Mouse (Mus musculus): ENCODE results near the gene Gpd1. TPM values are rescaled to one million over a fixed set of nuclear protein-coding genes. Genes with fewer than 3 reads are reported as not detected.
A peak's percentile ranks its signal among the peaks of the same experiment; 100 is the strongest.
"Not testable (repeated sequence)": the region's sequence is repeated elsewhere in the genome, so short reads cannot be mapped to it uniquely, and the experiment has no call there.

Gpd1 gene
- polyA plus RNA-seq, 1 experiment from 2014 or later: 0.53 TPM

- DNase-seq (ENCODE audit: low spot score) (no peak), ATAC-seq (replicated peaks; ENCODE audit: low FRiP score) (no peak)
- Histone ChIP-seq H3K4me3 (ENCODE audit: low read depth, low read length) (no peak overlapping the region), H3K36me3 (ENCODE audit: control insufficient read depth, insufficient read depth, low read length) (no peaks in the 10 kb centered on the region), H3K27ac (ENCODE audit: low read depth, low read length) (no peak overlapping the region), H3K4me1 (replicated peaks; ENCODE audit: control insufficient read depth, insufficient read depth, low read length) (peaks cover 6% of the 10 kb centered on the region), H3K9ac (ENCODE audit: low read length) (no peak overlapping the region), H3K4me2 (ENCODE audit: low read depth, low read length, severe bottlenecking) (no peak overlapping the region), H3K9me3 (ENCODE audit: control insufficient read depth, low read length) (no peaks in the 10 kb centered on the region), H3K27me3 (ENCODE audit: control insufficient read depth, insufficient read depth, low read length) (no peaks in the 10 kb centered on the region; the same call in 1 of the 2 replicates)
- 38% methylated on average over 20 of the region's 20 CpGs for WGBS
These were observed 18.7 kb upstream of the Gpd1 start for GRCm38 (mm10) chr15:99698533-99699085.

GRCm38 (mm10) chr15:99699715-99700114, 17.6 kb upstream of the Gpd1 start:
- H3K9ac ChIP-seq (ENCODE audit: low read length): no peak overlapping the region
- H3K4me1 ChIP-seq (replicated peaks; ENCODE audit: control insufficient read depth, insufficient read depth, low read length): peaks cover 17% of the 10 kb centered on the region

GRCm38 (mm10) chr15:99700219-99701106, 16.9 kb upstream of the Gpd1 start:
- no peak for DNase-seq (ENCODE audit: low spot score)
- no peak overlapping the region for H3K4me2 ChIP-seq (ENCODE audit: low read depth, low read length, severe bottlenecking)
- H3K9ac ChIP-seq (ENCODE audit: low read length): no peak overlapping the region
- H3K9me3 ChIP-seq (ENCODE audit: control insufficient read depth, low read length): no peaks in the 10 kb centered on the region
- 88% methylated on average over 18 of the region's 18 CpGs for WGBS
- H3K36me3 ChIP-seq (ENCODE audit: control insufficient read depth, insufficient read depth, low read length): no peaks in the 10 kb centered on the region
- H3K4me1 ChIP-seq (replicated peaks; ENCODE audit: control insufficient read depth, insufficient read depth, low read length): peaks cover 18% of the 10 kb centered on the region
- no peak overlapping the region for H3K27ac ChIP-seq (ENCODE audit: low read depth, low read length)
- H3K4me3 ChIP-seq (ENCODE audit: low read depth, low read length): no peak overlapping the region
- H3K27me3 ChIP-seq (ENCODE audit: control insufficient read depth, insufficient read depth, low read length): no peaks in the 10 kb centered on the region; the same call in 1 of the 2 replicates
- ATAC-seq (replicated peaks; ENCODE audit: low FRiP score): no peak

More at GRCm38 (mm10) chr15:99699715-99700114, 17.6 kb upstream of the Gpd1 start:
- H3K4me2 ChIP-seq (ENCODE audit: low read depth, low read length, severe bottlenecking): no peak overlapping the region
- no peaks in the 10 kb centered on the region; the same call in 1 of the 2 replicates for H3K27me3 ChIP-seq (ENCODE audit: control insufficient read depth, insufficient read depth, low read length)
- no peaks in the 10 kb centered on the region for H3K9me3 ChIP-seq (ENCODE audit: control insufficient read depth, low read length)
- no peaks in the 10 kb centered on the region for H3K36me3 ChIP-seq (ENCODE audit: control insufficient read depth, insufficient read depth, low read length)
- ATAC-seq (replicated peaks; ENCODE audit: low FRiP score) (no peak), DNase-seq (ENCODE audit: low spot score) (no peak)
- no peak overlapping the region for H3K27ac ChIP-seq (ENCODE audit: low read depth, low read length)
- H3K4me3 ChIP-seq (ENCODE audit: low read depth, low read length): no peak overlapping the region
- WGBS: 88% methylated on average over 10 of the region's 10 CpGs

GRCm38 (mm10) chr15:99701640-99701998, 15.7 kb upstream of the Gpd1 start:
- Histone ChIP-seq H3K4me3 (ENCODE audit: low read depth, low read length) (peak overlapping the region; percentile 72), H3K9ac (ENCODE audit: low read length) (peak overlapping the region; percentile 99), H3K4me1 (replicated peaks; ENCODE audit: control insufficient read depth, insufficient read depth, low read length) (peaks cover 18% of the 10 kb centered on the region), H3K27ac (ENCODE audit: low read depth, low read length) (peak overlapping the region; percentile 88; the same call in 1 of the 2 replicates), H3K4me2 (ENCODE audit: low read depth, low read length, severe bottlenecking) (peak overlapping the region; percentile 37; the same call in 1 of the 2 replicates)
- not testable (repeated sequence) for H3K9me3 ChIP-seq (ENCODE audit: control insufficient read depth, low read length); DNase-seq (ENCODE audit: low spot score); ATAC-seq (replicated peaks; ENCODE audit: low FRiP score); H3K27me3 ChIP-seq (ENCODE audit: control insufficient read depth, insufficient read depth, low read length); H3K36me3 ChIP-seq (ENCODE audit: control insufficient read depth, insufficient read depth, low read length)
- 55% methylated on average over 16 of the region's 16 CpGs for WGBS

- peak within 1 kb of the TSS; percentile 88 for H3K27ac ChIP-seq (ENCODE audit: low read depth, low read length)
- H3K36me3 ChIP-seq (ENCODE audit: control insufficient read depth, insufficient read depth, low read length): peaks cover 3% of the 10 kb centered on the region
- peak within 1 kb of the TSS; percentile 70 for H3K4me2 ChIP-seq (ENCODE audit: low read depth, low read length, severe bottlenecking)
- H3K9ac ChIP-seq (ENCODE audit: low read length): peak within 1 kb of the TSS; percentile 99
- peak; percentile 97 for ATAC-seq (replicated peaks; ENCODE audit: low FRiP score)
- peaks cover 18% of the 10 kb centered on the region for H3K4me1 ChIP-seq (replicated peaks; ENCODE audit: control insufficient read depth, insufficient read depth, low read length)
- under 1% methylated on average over 57 of the region's 71 CpGs for WGBS
- no peaks in the 10 kb centered on the region; the same call in 1 of the 2 replicates for H3K27me3 ChIP-seq (ENCODE audit: control insufficient read depth, insufficient read depth, low read length)
- DNase-seq (ENCODE audit: low spot score): peak; percentile 99
- peak within 1 kb of the TSS; percentile 72 for H3K4me3 ChIP-seq (ENCODE audit: low read depth, low read length)
- no peaks in the 10 kb centered on the region for H3K9me3 ChIP-seq (ENCODE audit: control insufficient read depth, low read length)
These were observed 15.1 kb upstream of the Gpd1 start, which contains the start of gene Smarcd1 for GRCm38 (mm10) chr15:99701999-99702900. Gene Smarcd1, plus strand, starts transcription at chr15:99702129.

GRCm38 (mm10) chr15:99703104-99703503, 14.2 kb upstream of the Gpd1 start:
- Histone ChIP-seq H3K27ac (ENCODE audit: low read depth, low read length) (no peak overlapping the region), H3K36me3 (ENCODE audit: control insufficient read depth, insufficient read depth, low read length) (peaks cover 11% of the 10 kb centered on the region), H3K4me1 (replicated peaks; ENCODE audit: control insufficient read depth, insufficient read depth, low read length) (peaks cover 18% of the 10 kb centered on the region), H3K9ac (ENCODE audit: low read length) (peak overlapping the region; percentile 99), H3K4me2 (ENCODE audit: low read depth, low read length, severe bottlenecking) (peak overlapping the region; percentile 70), H3K27me3 (ENCODE audit: control insufficient read depth, insufficient read depth, low read length) (no peaks in the 10 kb centered on the region; the same call in 1 of the 2 replicates), H3K4me3 (ENCODE audit: low read depth, low read length) (peak overlapping the region; percentile 72), H3K9me3 (ENCODE audit: control insufficient read depth, low read length) (no peaks in the 10 kb centered on the region)
- WGBS: 63% methylated on average over 9 of the region's 9 CpGs
- ATAC-seq (replicated peaks; ENCODE audit: low FRiP score) (no peak), DNase-seq (ENCODE audit: low spot score) (no peak)

GRCm38 (mm10) chr15:99703676-99704040, 13.7 kb upstream of the Gpd1 start:
- 71% methylated on average over 5 of the region's 5 CpGs for WGBS
- DNase-seq (ENCODE audit: low spot score) (no peak), ATAC-seq (replicated peaks; ENCODE audit: low FRiP score) (no peak)
- Histone ChIP-seq H3K9me3 (ENCODE audit: control insufficient read depth, low read length) (no peaks in the 10 kb centered on the region), H3K4me1 (replicated peaks; ENCODE audit: control insufficient read depth, insufficient read depth, low read length) (peaks cover 18% of the 10 kb centered on the region), H3K27ac (ENCODE audit: low read depth, low read length) (no peak overlapping the region), H3K4me3 (ENCODE audit: low read depth, low read length) (no peak overlapping the region), H3K36me3 (ENCODE audit: control insufficient read depth, insufficient read depth, low read length) (peaks cover 14% of the 10 kb centered on the region), H3K9ac (ENCODE audit: low read length) (peak overlapping the region; percentile 39; the same call in 1 of the 2 replicates), H3K27me3 (ENCODE audit: control insufficient read depth, insufficient read depth, low read length) (no peaks in the 10 kb centered on the region; the same call in 1 of the 2 replicates), H3K4me2 (ENCODE audit: low read depth, low read length, severe bottlenecking) (peak overlapping the region; percentile 70; the same call in 1 of the 2 replicates)

Measured in forebrain, embryonic 11.5 days (tissue).